ENCODE assay signal across 7 mouse cellular contexts in genomic region chr2:152104711-152105317, GRCm38 (mm10). TPM values are rescaled to one million over a fixed set of nuclear protein-coding genes. Genes with fewer than 3 reads are reported as not detected.
DNase-seq lines count a peak whose midpoint lies in the region; ATAC-seq and TF ChIP-seq lines count a peak whose summit lies in the region.

No protein-coding gene starts in this region.

- peaks cover 3% of the 10 kb centered on the region for H3K4me1 ChIP-seq in testis, adult 2 months (ENCODE audit: control insufficient read depth, insufficient read depth, low read length)
- no peaks in the 10 kb centered on the region; the same call in 1 of the 2 replicates for H3K4me1 ChIP-seq in embryonic facial prominence, embryonic 14.5 days (ENCODE audit: control insufficient read depth, insufficient read depth, low read length)
- H3K4me1 ChIP-seq in intestine, embryonic 14.5 days (replicated peaks; ENCODE audit: control insufficient read depth, insufficient read depth, low read length): 0 out of 2 replicates have a peak, but pooled peaks cover 2% of the 10 kb centered on the region
- peaks cover 6% of the 10 kb centered on the region; the same call in 1 of the 2 replicates for H3K4me1 ChIP-seq in midbrain, embryonic 11.5 days (ENCODE audit: control insufficient read depth, insufficient read depth, low read length)

- H3K27ac ChIP-seq in testis, adult 2 months (ENCODE audit: control insufficient read depth, insufficient read depth, low read depth, low read length): no peak overlapping the region
- no peak overlapping the region for H3K27ac ChIP-seq in embryonic facial prominence, embryonic 14.5 days (replicated peaks; ENCODE audit: low read depth, low read length)
- H3K27ac ChIP-seq in intestine, embryonic 14.5 days (ENCODE audit: low read depth): no peak overlapping the region
- no peak overlapping the region for H3K27ac ChIP-seq in midbrain, embryonic 11.5 days (ENCODE audit: low read depth, low read length)

- H3K27me3 ChIP-seq in testis, adult 2 months (ENCODE audit: control insufficient read depth, insufficient read depth, low read length): no peaks in the 10 kb centered on the region
- H3K27me3 ChIP-seq in embryonic facial prominence, embryonic 14.5 days (replicated peaks; ENCODE audit: control insufficient read depth, insufficient read depth, low read length): no peaks in the 10 kb centered on the region
- no peaks in the 10 kb centered on the region for H3K27me3 ChIP-seq in intestine, embryonic 14.5 days (replicated peaks; ENCODE audit: control insufficient read depth, insufficient read depth, low read length)
- no peaks in the 10 kb centered on the region for H3K27me3 ChIP-seq in midbrain, embryonic 11.5 days (ENCODE audit: control insufficient read depth, insufficient read depth, low read length)

- H3K9me3 ChIP-seq in embryonic facial prominence, embryonic 14.5 days (ENCODE audit: control insufficient read depth, low read length): no peaks in the 10 kb centered on the region
- H3K9me3 ChIP-seq in intestine, embryonic 14.5 days (ENCODE audit: control insufficient read depth, low read length): no peaks in the 10 kb centered on the region
- H3K9me3 ChIP-seq in midbrain, embryonic 11.5 days (ENCODE audit: control insufficient read depth, low read length): no peaks in the 10 kb centered on the region

- no peak for TF ChIP-seq POLR2A in testis, adult 2 months (IDR thresholded peaks at IDR 0.05; ENCODE audit: control insufficient read depth, low read depth, low read length)

- H3K36me3 ChIP-seq in testis, adult 2 months (ENCODE audit: control insufficient read depth, insufficient read depth, low read length): no peaks in the 10 kb centered on the region
- H3K36me3 ChIP-seq in embryonic facial prominence, embryonic 14.5 days (ENCODE audit: control insufficient read depth, insufficient read depth, low read length): no peaks in the 10 kb centered on the region
- H3K36me3 ChIP-seq in intestine, embryonic 14.5 days (ENCODE audit: control insufficient read depth, insufficient read depth, low read length): no peaks in the 10 kb centered on the region
- H3K36me3 ChIP-seq in midbrain, embryonic 11.5 days (ENCODE audit: control insufficient read depth, insufficient read depth, low read length): no peaks in the 10 kb centered on the region; the same call in 1 of the 2 replicates

- no peak for DNase-seq in testis, postnatal 14 days (ENCODE audit: low spot score)
- peak; percentile 44 for DNase-seq in embryonic facial prominence, embryonic 14.5 days (ENCODE audit: low spot score)
- DNase-seq in intestine, embryonic 14.5 days (ENCODE audit: low spot score): no peak
- DNase-seq in midbrain, embryonic 11.5 days (ENCODE audit: low spot score, missing footprints): no peak
- no peak for DNase-seq in thymus, postnatal 36 days

- H3K4me3 ChIP-seq in testis, adult 2 months (ENCODE audit: control insufficient read depth, low read depth, low read length): peak overlapping the region; percentile 86
- peak overlapping the region; percentile 71 for H3K4me3 ChIP-seq in embryonic facial prominence, embryonic 14.5 days (ENCODE audit: low read depth, low read length)
- peak overlapping the region; percentile 60 for H3K4me3 ChIP-seq in intestine, embryonic 14.5 days (ENCODE audit: low read depth, low read length)
- peak overlapping the region; percentile 59 for H3K4me3 ChIP-seq in midbrain, embryonic 11.5 days (ENCODE audit: low read depth, low read length)

- peak overlapping the region; percentile 81 for H3K9ac ChIP-seq in embryonic facial prominence, embryonic 14.5 days (ENCODE audit: low read depth, low read length)
- H3K9ac ChIP-seq in intestine, embryonic 14.5 days (ENCODE audit: low read length): peak overlapping the region; percentile 71
- H3K9ac ChIP-seq in midbrain, embryonic 11.5 days (ENCODE audit: low read length): peak overlapping the region; percentile 84

- WGBS in embryonic facial prominence, embryonic 14.5 days: 17% methylated on average over 17 of the region's 17 CpGs
- 21% methylated on average over 17 of the region's 17 CpGs for WGBS in intestine, embryonic 14.5 days
- WGBS in midbrain, embryonic 11.5 days: 25% methylated on average over 17 of the region's 17 CpGs

- peak overlapping the region; percentile 89 for H3K4me2 ChIP-seq in embryonic facial prominence, embryonic 14.5 days (ENCODE audit: low read depth, low read length)
- peak overlapping the region; percentile 82 for H3K4me2 ChIP-seq in intestine, embryonic 14.5 days (ENCODE audit: low read length)
- peak overlapping the region; percentile 80 for H3K4me2 ChIP-seq in midbrain, embryonic 11.5 days

- ATAC-seq in embryonic facial prominence, embryonic 14.5 days (ENCODE audit: low read depth): peak; percentile 20; the same call in 1 of the 2 replicates
- peak; percentile 28; the same call in 1 of the 2 replicates for ATAC-seq in intestine, embryonic 14.5 days (replicated peaks; ENCODE audit: low FRiP score, low TSS enrichment, low read depth)
- ATAC-seq in midbrain, embryonic 11.5 days (ENCODE audit: low FRiP score): peak; percentile 7
- no peak for ATAC-seq in activated CD4-positive, CD25-positive, alpha-beta regulatory T cell, adult 4 months

- no peak for TF ChIP-seq CTCF in testis, adult 2 months (IDR thresholded peaks at IDR 0.05; ENCODE audit: control insufficient read depth, insufficient read depth, insufficient replicate concordance, low read depth, low read length)

RNA-seq across cellular contexts. Expression of gene Srxn1, which starts 0.5 kb away (rescaled TPM):
- 131 and 135 TPM in 2 replicates for polyA plus RNA-seq in testis, adult 2 months (2012; rRNA removed)
- polyA plus RNA-seq in embryonic facial prominence, embryonic 14.5 days (2014; fragmentation: Nextera tagmentation; extraction: Ambion mirVana): 12.0 and 13.6 TPM in 2 replicates
- 12.0 and 12.4 TPM in 2 replicates for polyA plus RNA-seq in intestine, embryonic 14.5 days (2014; fragmentation: Nextera tagmentation; extraction: Ambion mirVana)
- 14.2 and 14.6 TPM in 2 replicates for polyA plus RNA-seq in midbrain, embryonic 11.5 days (2014; fragmentation: Nextera tagmentation; extraction: Ambion mirVana)
- polyA plus RNA-seq in activated CD4-positive, CD25-positive, alpha-beta regulatory T cell, adult 4 months (2017; shearing (Covaris generic)): 1 to 10 TPM in 1 of 2 experiments, under 1 TPM in 1; 0.92 to 1.5 TPM

RNA-seq across cellular contexts. Expression of gene Scrt2, which starts 23.5 kb away (rescaled TPM):
- 0.19 and 0.21 TPM in 2 replicates for polyA plus RNA-seq in testis, adult 2 months (2012; rRNA removed)
- polyA plus RNA-seq in embryonic facial prominence, embryonic 14.5 days (2014; fragmentation: Nextera tagmentation; extraction: Ambion mirVana): 0.29 TPM in 2 replicates
- polyA plus RNA-seq in intestine, embryonic 14.5 days (2014; fragmentation: Nextera tagmentation; extraction: Ambion mirVana): 0.07 and 0.08 TPM in 2 replicates
- 10.0 and 11.0 TPM in 2 replicates for polyA plus RNA-seq in midbrain, embryonic 11.5 days (2014; fragmentation: Nextera tagmentation; extraction: Ambion mirVana)
- not detected for polyA plus RNA-seq in activated CD4-positive, CD25-positive, alpha-beta regulatory T cell, adult 4 months (2017; shearing (Covaris generic))

RNA-seq across cellular contexts. Expression of gene Tcf15, which starts 38.5 kb away (rescaled TPM):
- 0.53 and 0.96 TPM in 2 replicates for polyA plus RNA-seq in testis, adult 2 months (2012; rRNA removed)
- 10.6 TPM in 2 replicates for polyA plus RNA-seq in embryonic facial prominence, embryonic 14.5 days (2014; fragmentation: Nextera tagmentation; extraction: Ambion mirVana)
- polyA plus RNA-seq in intestine, embryonic 14.5 days (2014; fragmentation: Nextera tagmentation; extraction: Ambion mirVana): 14.4 and 15.9 TPM in 2 replicates
- 2.8 and 3.2 TPM in 2 replicates for polyA plus RNA-seq in midbrain, embryonic 11.5 days (2014; fragmentation: Nextera tagmentation; extraction: Ambion mirVana)
- polyA plus RNA-seq in activated CD4-positive, CD25-positive, alpha-beta regulatory T cell, adult 4 months (2017; shearing (Covaris generic)): not detected
